Mouse (Mus musculus) heart, adult 2 months (tissue): Measurements from ENCODE around the gene Gm20388.

ENCODE experiments used
- CTCF ChIP-seq: fragments of 200-600 bp; IDR thresholded peaks from 2 replicates; pipeline ENCODE4 v1.8.1; 2022; ENCODE audit warnings: antibody characterized with exemption, mild to moderate bottlenecking, moderate library complexity
- EP300 ChIP-seq: fragments of 200-500 bp; IDR thresholded peaks from 2 replicates; pipeline ENCODE4 v1.6.1; 2011; ENCODE audit warnings: low read depth, low read length, control low read depth; ENCODE audit not compliant: insufficient read depth
- POLR2A ChIP-seq: fragments of 200-500 bp; IDR thresholded peaks from 2 replicates; pipeline ENCODE4 v1.6.1; 2011; ENCODE audit warnings: mild to moderate bottlenecking, low read depth, low read length, control low read depth; ENCODE audit not compliant: insufficient read depth

DNA sequence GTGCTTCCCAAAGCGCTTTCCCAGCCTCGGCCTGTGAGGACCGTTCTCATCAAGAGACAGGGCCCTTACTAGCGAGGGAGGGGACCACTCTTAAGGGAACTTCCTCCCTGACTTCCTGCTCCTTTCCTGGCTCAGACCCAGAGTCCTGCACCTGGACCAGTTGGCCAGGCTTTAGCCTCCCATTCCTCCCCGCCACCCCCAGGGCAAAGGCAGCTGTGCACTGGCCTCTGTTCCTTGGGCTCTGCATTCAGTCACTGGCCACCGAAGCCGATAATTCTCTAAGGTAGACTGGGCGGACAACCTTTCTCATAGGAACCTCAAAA lies 2280.4 kb downstream of the Gm20388 start:
- no peak for TF ChIP-seq POLR2A
- no peak for TF ChIP-seq CTCF
- TF ChIP-seq EP300: no peak
